Mouse (Mus musculus): Measurements from ENCODE around the gene Cacnb1. TPM values are rescaled to one million over a fixed set of nuclear protein-coding genes. Genes with fewer than 3 reads are reported as not detected.

The Cacnb1 gene
- total RNA-seq, 2 experiments from 2014 or later, result 199 to 214 TPM

GRCm38 (mm10) chr11:98001986-98002385, 20.8 kb downstream of the Cacnb1 start:
- intact Hi-C loops (cut with DNase I), result no loop called here
- Histone ChIP-seq H3K27ac (no peak overlapping the region), H3K4me3 (no peak overlapping the region)
- peak; percentile 21 for DNase-seq
- TF ChIP-seq CTCF (IDR thresholded peaks at IDR 0.05), result no peak

DNA sequence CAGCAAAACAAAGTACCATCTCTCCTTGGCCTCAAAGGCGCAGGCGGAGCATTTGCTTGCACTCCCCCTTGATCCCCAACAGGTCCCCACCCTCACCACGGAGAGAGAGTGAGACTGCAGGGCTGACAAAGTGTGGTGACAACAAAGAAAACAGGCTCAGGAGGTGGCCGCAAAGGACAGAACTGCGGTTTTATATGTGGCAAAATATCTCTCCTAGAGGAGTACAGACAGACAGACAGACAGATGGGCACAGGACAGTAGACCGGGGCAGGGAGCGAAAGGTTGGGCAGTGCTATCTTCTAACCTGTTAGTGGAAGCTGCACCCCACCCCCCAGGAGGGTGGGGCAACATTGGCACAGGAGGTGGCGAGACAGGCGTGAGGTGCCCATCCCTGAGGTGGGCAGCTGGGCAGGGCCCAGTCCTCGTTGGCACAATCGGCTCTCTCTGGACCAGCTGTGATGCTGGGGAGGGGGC, 21.4 kb downstream of the Cacnb1 start:
- TF ChIP-seq CTCF (IDR thresholded peaks at IDR 0.05), result no peak
- H3K27ac ChIP-seq, result no peak overlapping the region
- peak; percentile 44 for DNase-seq
- no peak overlapping the region for H3K4me3 ChIP-seq
- intact Hi-C loops (cut with DNase I), result no loop called here

DNA sequence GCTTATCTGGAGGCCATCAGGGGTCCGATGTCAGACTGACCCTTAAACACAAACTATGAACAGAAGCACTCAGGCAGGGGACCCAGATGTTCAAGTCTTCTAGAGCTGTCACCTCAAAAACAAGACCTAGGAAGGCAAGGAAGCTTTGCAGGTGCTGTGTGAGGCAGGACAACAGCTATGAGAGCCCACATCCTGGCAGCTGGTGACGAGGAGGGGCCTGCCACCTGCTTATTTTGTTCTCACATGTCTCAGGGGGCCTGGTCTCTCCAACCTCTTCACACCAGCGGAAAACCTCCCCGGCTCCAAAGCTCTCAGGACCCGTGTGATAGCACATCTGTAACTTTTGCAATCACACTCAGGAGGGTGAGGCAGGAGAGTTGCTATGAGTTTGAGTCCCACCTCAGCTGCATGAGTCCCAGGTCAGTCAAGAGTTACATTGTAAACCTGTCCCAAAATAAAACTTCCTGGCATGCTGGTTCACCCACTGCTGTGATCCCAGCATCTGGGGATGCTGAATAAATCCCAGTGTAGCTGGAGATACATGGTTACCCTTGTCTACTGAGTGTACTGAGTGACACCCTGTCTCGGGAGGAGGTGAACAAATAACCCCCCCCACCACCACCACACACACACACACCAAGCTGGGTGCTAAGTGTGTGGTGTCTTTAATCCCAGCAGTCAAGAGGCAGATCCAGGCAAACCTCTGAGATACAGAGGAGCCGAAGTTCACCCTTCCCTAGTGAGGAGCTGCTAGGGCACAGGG, 22.3 kb downstream of the Cacnb1 start:
- TF ChIP-seq CTCF (IDR thresholded peaks at IDR 0.05), result no peak
- intact Hi-C loops (cut with DNase I), result no loop called here
- no peak overlapping the region for H3K4me3 ChIP-seq
- DNase-seq, result peak; percentile 23
- H3K27ac ChIP-seq, result no peak overlapping the region

DNA sequence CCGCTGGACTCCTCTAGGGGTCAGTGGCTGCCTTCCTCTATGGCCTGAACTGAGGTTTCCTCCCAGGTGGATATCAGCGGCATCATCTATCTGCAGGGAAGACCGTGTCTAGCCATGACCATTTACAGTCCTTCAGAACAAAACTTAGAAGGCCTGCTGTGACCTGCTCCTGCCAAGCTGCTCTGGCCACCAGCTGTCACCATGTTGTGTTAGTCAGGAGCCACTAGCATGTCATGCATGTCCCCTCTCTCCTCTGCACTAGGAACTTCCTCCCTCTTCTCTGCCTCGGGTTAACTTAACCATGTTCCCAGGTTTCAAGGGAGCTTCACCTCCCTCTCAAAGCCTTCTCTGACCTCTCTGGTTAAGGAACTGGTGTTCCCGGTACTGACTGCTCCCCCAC, 23.1 kb downstream of the Cacnb1 start:
- no peak for TF ChIP-seq CTCF (IDR thresholded peaks at IDR 0.05)

GRCm38 (mm10) chr11:97998898-97999608, 23.8 kb downstream of the Cacnb1 start:
- no peak for DNase-seq
- H3K27ac ChIP-seq, result no peak overlapping the region
- TF ChIP-seq CTCF (IDR thresholded peaks at IDR 0.05), result no peak
- intact Hi-C loops (cut with DNase I), result no loop called here
- no peak overlapping the region for H3K4me3 ChIP-seq

More for the DNA sequence above, 23.1 kb downstream of the Cacnb1 start:
- intact Hi-C loops (cut with DNase I), result no loop called here
- peak; percentile 15 for DNase-seq
- Histone ChIP-seq H3K4me3 (no peak overlapping the region), H3K27ac (no peak overlapping the region)

- intact Hi-C loops (cut with DNase I), result no loop called here
- Histone ChIP-seq H3K4me3 (no peak overlapping the region), H3K27ac (no peak overlapping the region)
- no peak for TF ChIP-seq CTCF (IDR thresholded peaks at IDR 0.05)
- DNase-seq, result no peak
Observed at GRCm38 (mm10) chr11:97998074-97998793, 24.6 kb downstream of the Cacnb1 start.

DNA sequence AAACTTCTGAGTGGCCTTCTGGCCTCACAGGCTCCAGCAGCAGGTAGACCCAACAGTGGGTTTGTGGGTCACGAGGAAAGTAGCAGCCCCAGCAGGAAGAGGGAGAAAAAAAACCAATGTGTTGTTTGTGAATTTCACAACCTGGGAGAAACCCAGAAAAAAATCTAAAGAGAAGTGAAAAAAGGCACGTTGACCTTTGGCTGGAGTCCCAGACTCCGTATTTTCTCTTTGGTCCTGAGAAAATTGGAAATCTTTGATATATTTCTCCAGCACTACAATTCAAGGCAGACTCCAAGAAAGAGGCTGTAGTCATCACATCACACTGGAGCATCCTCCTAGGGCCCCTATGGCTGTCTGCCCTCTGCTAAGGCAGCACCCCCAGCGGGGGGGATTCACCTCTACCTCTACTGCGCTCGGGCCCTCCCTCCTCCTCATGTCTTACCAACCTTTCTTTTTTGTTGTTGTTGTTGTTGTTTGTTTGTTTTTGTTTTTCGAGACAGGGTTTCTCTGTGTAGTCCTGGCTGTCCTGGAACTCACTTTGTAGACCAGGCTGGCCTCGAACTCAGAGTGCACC, 25.4 kb downstream of the Cacnb1 start:
- intact Hi-C loops (cut with DNase I), result no loop called here
- DNase-seq, result no peak
- no peak for TF ChIP-seq CTCF (IDR thresholded peaks at IDR 0.05)
- Histone ChIP-seq H3K4me3 (no peak overlapping the region), H3K27ac (no peak overlapping the region)

DNA sequence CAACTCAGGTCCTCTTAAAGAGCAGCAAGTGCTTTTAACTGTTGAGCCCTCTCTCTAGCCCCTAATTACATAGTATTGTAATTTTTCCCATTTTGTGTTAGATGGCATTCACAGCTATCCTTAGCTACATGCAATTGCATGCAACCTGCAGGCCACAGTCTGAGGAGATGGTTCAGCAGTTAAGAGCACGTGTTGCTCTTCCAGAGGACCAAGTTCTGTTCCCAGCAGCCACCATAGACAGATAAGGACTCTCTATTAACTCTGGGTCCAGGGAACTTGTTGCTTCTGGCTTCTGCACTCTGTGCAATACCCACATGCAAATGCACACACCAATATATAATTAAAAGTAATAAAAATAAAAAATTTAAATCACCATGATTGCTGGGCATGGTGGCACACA, 26.1 kb downstream of the Cacnb1 start:
- no peak for DNase-seq
- no peak for TF ChIP-seq CTCF (IDR thresholded peaks at IDR 0.05)
- intact Hi-C loops (cut with DNase I), result no loop called here
- Histone ChIP-seq H3K4me3 (no peak overlapping the region), H3K27ac (no peak overlapping the region)

- peak; percentile 29; the same call in 1 of the 2 replicates for TF ChIP-seq CTCF (IDR thresholded peaks at IDR 0.05)
- Histone ChIP-seq H3K4me3 (peak within 1 kb of the TSS; percentile 70), H3K27ac (peak within 1 kb of the TSS; percentile 71)
- peak; percentile 69 for DNase-seq
- intact Hi-C loops (cut with DNase I), result no loop called here
Observed at GRCm38 (mm10) chr11:97995564-97996288, 27.1 kb downstream of the Cacnb1 start, which contains the start of gene Arl5c. Gene Arl5c (minus strand): TSS chr11:97996181.

- Histone ChIP-seq H3K27ac (peak overlapping the region; percentile 71), H3K4me3 (peak overlapping the region; percentile 70)
- DNase-seq, result peak; percentile 89
- intact Hi-C loops (cut with DNase I), result no loop called here
- TF ChIP-seq CTCF (IDR thresholded peaks at IDR 0.05), result peak; percentile 90
Observed at GRCm38 (mm10) chr11:97994539-97995100, 28.2 kb downstream of the Cacnb1 start.

DNA sequence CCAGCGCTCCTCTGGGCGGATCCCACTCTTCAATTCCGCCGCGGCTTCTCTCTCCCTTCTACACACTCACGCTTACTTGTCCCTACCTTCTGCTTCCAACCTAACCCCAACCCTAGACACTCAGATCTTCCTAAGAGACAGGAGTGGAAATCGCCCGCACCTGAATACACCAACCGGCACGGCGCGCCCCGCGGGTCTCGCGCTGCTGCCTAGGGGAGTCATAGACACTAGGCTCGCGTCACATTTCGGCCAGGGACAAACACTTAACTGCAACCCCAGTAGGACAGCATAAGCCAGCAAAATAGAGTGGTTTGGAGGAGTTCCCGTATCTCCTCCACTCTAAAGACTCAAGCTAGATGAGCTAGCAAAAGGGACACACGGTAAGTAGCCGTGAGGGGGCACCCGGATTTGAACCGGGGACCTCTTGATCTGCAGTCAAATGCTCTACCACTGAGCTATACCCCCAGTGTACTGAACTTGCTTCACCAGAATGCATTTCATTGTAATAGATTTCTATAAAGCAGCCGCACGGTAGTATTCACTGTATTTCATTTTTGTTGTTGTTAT, 34.2 kb downstream of the Cacnb1 start:
- Histone ChIP-seq H3K4me3 (peak overlapping the region; percentile 88), H3K27ac (peak overlapping the region; percentile 96)
- intact Hi-C loops (cut with DNase I), result loop anchor here (5.0 kb wide), 1 partner anchor 191 kb away; the partner anchor contains the start of gene Lasp1
- peak; percentile 90 for DNase-seq
- no peak for TF ChIP-seq CTCF (IDR thresholded peaks at IDR 0.05)
